Mouse (Mus musculus) myocyte (in vitro differentiated cells): ENCODE measurements at regions not wholly inside any gene's neighbourhood (a gene's known extent, or its start where the extent isn't known, plus 50 kb on each side); places are given as distances from the start of the nearest gene placed in this dataset.
A peak's percentile ranks its signal among the peaks of the same experiment; 100 is the strongest.

Experiments used
- H3K27me3 ChIP-seq: one replicate; pipeline ENCODE4 v1.6.1; 2011; ENCODE audit not compliant: control insufficient read depth, insufficient read depth, insufficient read length
- H3K36me3 ChIP-seq: one replicate; pipeline ENCODE4 v1.6.1; 2011; ENCODE audit not compliant: control insufficient read depth, insufficient read depth
- H3K4me2 ChIP-seq: one replicate; pipeline ENCODE4 v1.6.1; 2011; ENCODE audit warnings: low read depth, control low read depth
- H3K4me3 ChIP-seq: one replicate; pipeline ENCODE4 v1.5.1; 2011; ENCODE audit warnings: mild to moderate bottlenecking, control low read depth, moderate library complexity
- H3K79me2 ChIP-seq: one replicate; pipeline ENCODE4 v1.6.1; 2011; ENCODE audit not compliant: control insufficient read depth, insufficient read depth
- H3ac ChIP-seq: one replicate; pipeline ENCODE4 v1.6.1; 2011; ENCODE audit not compliant: control insufficient read depth, insufficient read length
- CEBPB ChIP-seq: IDR thresholded peaks from 2 replicates; pipeline ENCODE4 v1.6.1; 2011; ENCODE audit warnings: mild to moderate bottlenecking, moderate library complexity; ENCODE audit not compliant: poor library complexity, insufficient read depth, severe bottlenecking
- E2F4 ChIP-seq: IDR thresholded peaks from one replicate; pipeline ENCODE4 v1.6.1; 2011; ENCODE audit warnings: mild to moderate bottlenecking, control low read depth, moderate library complexity; ENCODE audit not compliant: insufficient read depth
- MAX ChIP-seq: IDR thresholded peaks from one replicate; pipeline ENCODE4 v1.6.1; 2011; ENCODE audit warnings: low read depth, mild to moderate bottlenecking, control low read depth
- MYOD1 ChIP-seq, 3 experiments: IDR thresholded peaks; one replicate each; pipeline ENCODE4 v1.6.1; 2011; ENCODE audit warnings: control low read depth in 2 of 3, low read depth in 2 of 3, mild to moderate bottlenecking in 2 of 3, moderate library complexity in 1 of 3; ENCODE audit not compliant: insufficient read length in 2 of 3, control insufficient read depth in 1 of 3
- MYOG ChIP-seq, 3 experiments: IDR thresholded peaks; one replicate each; pipeline ENCODE4 v1.6.1; 2011; ENCODE audit warnings: control low read depth in 2 of 3, low read depth in 2 of 3, mild to moderate bottlenecking in 2 of 3; ENCODE audit not compliant: insufficient read length in 2 of 3, control insufficient read depth in 1 of 3, insufficient read depth in 1 of 3
- POLR2A ChIP-seq: IDR thresholded peaks from one replicate; pipeline ENCODE4 v1.6.1; 2011; ENCODE audit warnings: low read depth, mild to moderate bottlenecking, control low read depth, moderate library complexity; ENCODE audit not compliant: insufficient read length
- POLR2AphosphoS2 ChIP-seq: IDR thresholded peaks from one replicate; pipeline ENCODE4 v1.6.1; 2011; ENCODE audit warnings: low read depth, control low read depth; ENCODE audit not compliant: insufficient read length
- REST ChIP-seq: IDR thresholded peaks from one replicate; pipeline ENCODE4 v1.6.1; 2011; ENCODE audit warnings: mild to moderate bottlenecking, control low read depth, moderate library complexity; ENCODE audit not compliant: insufficient read depth, insufficient read length
- SRF ChIP-seq: IDR thresholded peaks from one replicate; pipeline ENCODE4 v1.6.1; 2011; ENCODE audit warnings: low read depth; ENCODE audit not compliant: control insufficient read depth, insufficient read length
- TCF12 ChIP-seq: IDR thresholded peaks from one replicate; pipeline ENCODE4 v1.6.1; 2011; ENCODE audit warnings: mild to moderate bottlenecking, control low read depth; ENCODE audit not compliant: poor library complexity, insufficient read depth, severe bottlenecking
- TCF3 ChIP-seq: IDR thresholded peaks from one replicate; pipeline ENCODE4 v1.6.1; 2011; ENCODE audit warnings: low read depth, control low read depth; ENCODE audit not compliant: insufficient read length
- USF1 ChIP-seq: IDR thresholded peaks from one replicate; pipeline ENCODE4 v1.6.1; 2011; ENCODE audit warnings: low read depth, mild to moderate bottlenecking, control low read depth, moderate library complexity

DNA sequence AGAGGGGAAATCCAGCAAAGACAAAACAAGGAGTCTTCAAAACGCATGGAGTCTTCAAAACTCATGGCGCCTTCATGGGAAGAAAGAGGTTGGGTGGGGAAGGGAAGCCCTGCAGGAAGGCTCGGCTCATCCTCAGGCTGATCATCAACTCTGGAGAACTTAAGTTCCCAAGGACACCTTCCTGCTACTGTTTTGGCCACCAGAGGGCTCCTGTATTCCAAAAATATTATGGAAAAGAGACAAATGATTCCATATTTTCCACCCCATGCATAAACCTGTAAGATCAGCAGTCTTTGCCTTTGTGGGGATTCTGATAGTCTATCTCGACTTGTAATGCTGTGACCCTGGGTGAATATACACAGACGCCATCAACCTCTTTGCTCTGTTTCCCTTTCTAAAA lies 121.7 kb upstream of the Parp11 start:
- no peak overlapping the region for H3ac ChIP-seq
- H3K4me2 ChIP-seq, result no peak overlapping the region
- H3K79me2 ChIP-seq, result no peaks in the 10 kb centered on the region
- H3K27me3 ChIP-seq, result no peaks in the 10 kb centered on the region
- H3K4me3 ChIP-seq, result no peak overlapping the region
- TF ChIP-seq E2F4 (no peak), POLR2AphosphoS2 (no peak), CEBPB (no peak), TCF3 (no peak)
- no peaks in the 10 kb centered on the region for H3K36me3 ChIP-seq

DNA sequence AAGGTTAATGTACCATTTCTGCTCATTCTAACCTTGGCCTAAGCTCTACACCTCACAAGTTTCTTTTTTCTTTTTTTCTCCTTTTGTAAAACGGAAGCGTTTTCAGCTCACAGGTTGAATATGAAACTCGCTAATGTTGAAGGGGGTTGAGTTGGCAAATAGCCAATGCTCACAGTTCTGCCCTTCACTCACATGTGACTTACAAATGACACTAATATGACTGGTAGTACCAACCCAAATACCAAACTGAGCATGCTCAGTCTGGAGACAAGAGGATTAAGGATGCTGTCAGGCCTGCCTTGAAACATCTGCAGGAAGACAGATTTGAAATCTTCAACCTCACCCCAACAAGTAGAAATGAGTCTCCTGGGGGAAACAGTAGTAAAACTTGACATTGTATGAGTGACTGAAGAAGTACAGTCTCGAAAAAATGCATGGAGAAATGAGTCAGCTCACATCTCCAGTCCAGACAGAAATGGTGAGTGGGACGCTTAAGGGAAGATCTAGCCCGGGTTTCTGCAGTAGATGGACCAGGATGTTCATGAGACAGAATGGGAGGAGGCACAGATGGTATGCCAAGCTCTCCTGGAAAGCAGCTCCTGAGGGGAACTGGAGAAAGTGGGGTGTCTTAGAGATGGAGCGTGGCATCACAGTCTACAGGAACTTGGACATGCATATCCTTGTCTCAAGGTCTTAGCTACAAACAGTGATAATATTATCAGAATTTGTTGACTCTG lies 120.9 kb upstream of the Parp11 start:
- Histone ChIP-seq H3K27me3 (no peaks in the 10 kb centered on the region), H3K4me3 (no peak overlapping the region), H3K36me3 (no peaks in the 10 kb centered on the region), H3ac (no peak overlapping the region), H3K79me2 (no peaks in the 10 kb centered on the region), H3K4me2 (no peak overlapping the region)
- TF ChIP-seq USF1 (no peak), MAX (no peak), POLR2A (no peak), MYOG (IDR thresholded peaks at IDR 0.05; ENCODE audit: control insufficient read depth in 1 of 3, insufficient read depth in 1 of 3, insufficient read length in 2 of 3, low read depth in 2 of 3) (no peak), REST (no peak), SRF (no peak), E2F4 (no peak), POLR2AphosphoS2 (no peak), MYOD1 (IDR thresholded peaks at IDR 0.05; ENCODE audit: control insufficient read depth in 1 of 3, insufficient read length in 2 of 3, low read depth in 2 of 3) (no peak), TCF12 (no peak), TCF3 (no peak), CEBPB (no peak)

DNA sequence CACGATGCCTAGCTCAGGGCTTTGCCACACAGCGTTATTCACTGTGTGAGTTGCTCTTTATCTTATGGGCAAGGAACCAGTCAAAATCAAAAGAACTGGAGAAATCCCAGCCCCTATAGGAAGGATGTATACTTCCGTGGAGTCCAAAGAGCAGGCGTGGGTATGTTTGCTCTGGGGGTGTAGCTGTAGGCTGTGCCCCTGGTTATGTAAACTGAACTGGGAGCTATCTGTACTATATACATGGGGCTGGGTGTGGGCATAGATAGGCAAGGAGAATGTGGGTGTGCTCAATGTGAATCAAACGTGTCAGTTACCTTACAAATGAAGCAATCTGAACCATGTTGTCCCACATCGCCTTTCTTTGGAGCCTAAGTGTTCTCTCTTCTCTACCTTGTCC lies 120.3 kb upstream of the Parp11 start:
- Histone ChIP-seq H3K79me2 (no peaks in the 10 kb centered on the region), H3K27me3 (no peaks in the 10 kb centered on the region), H3K4me3 (no peak overlapping the region), H3K36me3 (no peaks in the 10 kb centered on the region), H3ac (no peak overlapping the region), H3K4me2 (no peak overlapping the region)
- no peak for TF ChIP-seq TCF12
- no peak for TF ChIP-seq SRF
- TF ChIP-seq REST, result no peak
- TF ChIP-seq MYOG (IDR thresholded peaks at IDR 0.05; ENCODE audit: control insufficient read depth in 1 of 3, insufficient read depth in 1 of 3, insufficient read length in 2 of 3, low read depth in 2 of 3), result no peak
- no peak for TF ChIP-seq USF1
- TF ChIP-seq E2F4, result no peak
- no peak for TF ChIP-seq TCF3
- TF ChIP-seq MYOD1 (IDR thresholded peaks at IDR 0.05; ENCODE audit: control insufficient read depth in 1 of 3, insufficient read length in 2 of 3, low read depth in 2 of 3), result no peak
- TF ChIP-seq POLR2A, result no peak
- TF ChIP-seq CEBPB, result no peak
- no peak for TF ChIP-seq MAX

DNA sequence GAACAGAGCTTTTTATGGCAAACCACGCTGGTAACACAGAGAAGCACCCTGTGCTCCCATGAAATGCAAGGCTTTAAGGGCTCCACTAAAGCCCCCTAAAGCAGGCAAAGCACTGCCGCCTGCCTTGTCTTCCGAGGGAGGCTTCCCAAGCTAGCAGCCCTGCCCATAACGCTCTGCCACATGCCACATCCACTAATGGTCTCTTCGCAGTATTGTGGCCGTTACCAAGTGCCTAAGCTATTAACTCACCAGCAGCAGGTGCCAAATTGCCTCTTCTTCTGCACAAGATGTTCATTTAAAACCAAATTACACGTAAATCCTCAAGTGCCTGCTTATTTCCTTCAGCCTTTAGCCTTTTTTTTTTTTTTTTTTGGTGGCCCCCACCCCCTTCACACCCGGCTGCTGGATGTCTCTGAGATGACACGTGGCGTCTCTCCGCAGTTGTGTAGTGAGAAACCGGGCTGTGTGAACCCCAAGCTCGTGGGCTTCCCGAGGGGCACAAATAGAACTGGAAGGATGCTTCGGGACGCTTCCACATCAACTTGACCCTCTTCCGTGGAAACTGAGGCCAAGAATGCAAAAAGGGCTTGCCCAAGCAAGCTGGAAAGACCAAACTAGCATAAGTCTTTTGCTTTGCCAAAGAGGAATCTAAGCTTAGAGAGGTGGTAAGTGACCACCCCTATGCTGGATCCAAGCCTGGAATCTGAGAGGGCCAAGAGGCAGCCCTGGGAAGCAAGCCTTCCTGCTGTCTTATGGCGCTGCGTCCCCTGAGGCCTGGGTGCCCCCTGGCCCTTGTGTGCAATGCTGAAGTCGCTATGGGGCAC lies 117.2 kb upstream of the Parp11 start:
- TF ChIP-seq REST (no peak), TCF3 (no peak), MAX (no peak), MYOD1 (IDR thresholded peaks at IDR 0.05; ENCODE audit: control insufficient read depth in 1 of 3, insufficient read length in 2 of 3, low read depth in 2 of 3) (peak in 2 of 3 experiments; percentile 77 to 81), MYOG (IDR thresholded peaks at IDR 0.05; ENCODE audit: control insufficient read depth in 1 of 3, insufficient read depth in 1 of 3, insufficient read length in 2 of 3, low read depth in 2 of 3) (peak in 1 of 3 experiments; percentile 68)
- peak overlapping the region; percentile 13 for H3K4me3 ChIP-seq

More for the DNA sequence above, 117.2 kb upstream of the Parp11 start:
- no peaks in the 10 kb centered on the region for H3K36me3 ChIP-seq
- no peak overlapping the region for H3ac ChIP-seq
- peak overlapping the region; percentile 98 for H3K4me2 ChIP-seq
- H3K27me3 ChIP-seq, result no peaks in the 10 kb centered on the region
- no peaks in the 10 kb centered on the region for H3K79me2 ChIP-seq
